Mouse (Mus musculus) erythroblast, adult 5-6 weeks (primary cell): ENCODE measurements around the gene Fgf9. TPM values are rescaled to one million over a fixed set of nuclear protein-coding genes. Genes with fewer than 3 reads are reported as not detected.

ENCODE experiments used
- total RNA-seq, 2 experiments: library from RNA; stranded (forward) in 1 of 2; stranded (reverse) in 1 of 2; fragments of 150-400 nt in 1 of 2; fragments of 200-764, 138-1000 nt in 1 of 2; gene quantifications; 2 replicates each; pipeline versions ENCODE4 v1.2.3 to v1.2.4; 2015 to 2017; ENCODE audit warnings: low replicate concordance in 2 of 2

Fgf9 gene
- total RNA-seq, 2 experiments from 2014 or later = not detected

Other genes starting within 250 kb of the Fgf9 start
- 10.4 and 16.7 TPM in 2 replicates for gene Ska3, start 244.4 kb upstream of the Fgf9 start, total RNA-seq (2015; ENCODE audit: low replicate concordance)
- gene Ska3, start 244.4 kb upstream of the Fgf9 start, total RNA-seq (2017; ENCODE audit: low replicate concordance) = 8.9 and 16.1 TPM in 2 replicates
- 4.0 and 15.5 TPM in 2 replicates for gene Mrpl57, start 244.3 kb upstream of the Fgf9 start, total RNA-seq (2015; ENCODE audit: low replicate concordance)
- 5.3 and 10.4 TPM in 2 replicates for gene Mrpl57, start 244.3 kb upstream of the Fgf9 start, total RNA-seq (2017; ENCODE audit: low replicate concordance)
- gene Zdhhc20, start 180.3 kb upstream of the Fgf9 start, total RNA-seq (2015; ENCODE audit: low replicate concordance) = 11.3 and 12.5 TPM in 2 replicates
- gene Zdhhc20, start 180.3 kb upstream of the Fgf9 start, total RNA-seq (2017; ENCODE audit: low replicate concordance) = 8.6 and 10.7 TPM in 2 replicates
- gene Micu2, start 71.3 kb upstream of the Fgf9 start, total RNA-seq (2015; ENCODE audit: low replicate concordance) = 13.8 and 15.7 TPM in 2 replicates
- 38.3 and 41.3 TPM in 2 replicates for gene Micu2, start 71.3 kb upstream of the Fgf9 start, total RNA-seq (2017; ENCODE audit: low replicate concordance)